Mouse (Mus musculus): ENCODE data around the gene Unc79. TPM values are rescaled to one million over a fixed set of nuclear protein-coding genes. Genes with fewer than 3 reads are reported as not detected.
A peak's percentile ranks its signal among the peaks of the same experiment; 100 is the strongest.

Gene Unc79
- total RNA-seq, 2 experiments from 2014 or later, result 4.5 to 5.6 TPM

GRCm38 (mm10) chr12:103040136-103040535 lies 91.5 kb downstream of the Unc79 start:
- DNase-seq (ENCODE audit: low spot score in 2 of 2), result no peak

GRCm38 (mm10) chr12:103041401-103041800 lies 92.7 kb downstream of the Unc79 start:
- DNase-seq (ENCODE audit: low spot score in 2 of 2), result no peak

- DNase-seq (ENCODE audit: low spot score in 2 of 2), result no peak
These were observed 94.1 kb downstream of the Unc79 start for GRCm38 (mm10) chr12:103042711-103043110.

GRCm38 (mm10) chr12:103044422-103044821 lies 95.8 kb downstream of the Unc79 start:
- no peak for DNase-seq (ENCODE audit: low spot score in 2 of 2)

- DNase-seq (ENCODE audit: low spot score in 2 of 2), result no peak
These were observed 101.2 kb downstream of the Unc79 start for GRCm38 (mm10) chr12:103049865-103050264.

- DNase-seq (ENCODE audit: low spot score in 2 of 2), result no peak
These were observed 110.8 kb downstream of the Unc79 start for GRCm38 (mm10) chr12:103059321-103060053.

- DNase-seq (ENCODE audit: low spot score in 2 of 2), result no peak
These were observed 112.1 kb downstream of the Unc79 start for GRCm38 (mm10) chr12:103060791-103061190.

- DNase-seq (ENCODE audit: low spot score in 2 of 2), result no peak
These were observed 113.5 kb downstream of the Unc79 start for GRCm38 (mm10) chr12:103062133-103062532.

GRCm38 (mm10) chr12:103064944-103065343 lies 116.3 kb downstream of the Unc79 start:
- no peak for DNase-seq (ENCODE audit: low spot score in 2 of 2)

GRCm38 (mm10) chr12:103068161-103068560 lies 119.5 kb downstream of the Unc79 start:
- no peak for DNase-seq (ENCODE audit: low spot score in 2 of 2)

GRCm38 (mm10) chr12:103069565-103069964 lies 120.9 kb downstream of the Unc79 start:
- DNase-seq (ENCODE audit: low spot score in 2 of 2), result no peak

GRCm38 (mm10) chr12:103073953-103074352 lies 125.3 kb downstream of the Unc79 start:
- DNase-seq (ENCODE audit: low spot score in 2 of 2), result no peak

GRCm38 (mm10) chr12:103078751-103079150 lies 130.1 kb downstream of the Unc79 start:
- no peak for DNase-seq (ENCODE audit: low spot score in 2 of 2)

- DNase-seq (ENCODE audit: low spot score in 2 of 2), result no peak
These were observed 131.4 kb downstream of the Unc79 start for GRCm38 (mm10) chr12:103080055-103080454.

GRCm38 (mm10) chr12:103091831-103092230 lies 143.2 kb downstream of the Unc79 start:
- DNase-seq (ENCODE audit: low spot score in 2 of 2), result no peak

- DNase-seq (ENCODE audit: low spot score in 2 of 2), result no peak
These were observed 146.5 kb downstream of the Unc79 start for GRCm38 (mm10) chr12:103095160-103095559.

GRCm38 (mm10) chr12:103099185-103099584 lies 150.5 kb downstream of the Unc79 start:
- peak; percentile 23 to 31 for DNase-seq (ENCODE audit: low spot score in 2 of 2)

- DNase-seq (ENCODE audit: low spot score in 2 of 2), result no peak
These were observed 151.4 kb downstream of the Unc79 start for GRCm38 (mm10) chr12:103100088-103100487.

- DNase-seq (ENCODE audit: low spot score in 2 of 2), result no peak
These were observed 154.4 kb downstream of the Unc79 start for GRCm38 (mm10) chr12:103103041-103103440.

- no peak for DNase-seq (ENCODE audit: low spot score in 2 of 2)
These were observed 154.9 kb downstream of the Unc79 start for GRCm38 (mm10) chr12:103103601-103104000.

GRCm38 (mm10) chr12:103109301-103109700 lies 160.6 kb downstream of the Unc79 start:
- DNase-seq (ENCODE audit: low spot score in 2 of 2), result no peak

- DNase-seq (ENCODE audit: low spot score in 2 of 2), result no peak
These were observed 168.0 kb downstream of the Unc79 start for GRCm38 (mm10) chr12:103116639-103117038.

- no peak for DNase-seq (ENCODE audit: low spot score in 2 of 2)
These were observed 169.0 kb downstream of the Unc79 start for GRCm38 (mm10) chr12:103117517-103118193.
